Mouse (Mus musculus) MEL (cell line): ENCODE data around the gene Mapk1.
A peak's percentile ranks its signal among the peaks of the same experiment; 100 is the strongest.

Experiments used
- CTCF ChIP-seq, 3 experiments: IDR thresholded peaks in 2 of 3; conservative IDR thresholded peaks in 1 of 3; 2 replicates each; pipeline ENCODE4 v1.5.1; 2011 to 2012; ENCODE audit warnings: low read length in 3 of 3, low read depth in 2 of 3, mild to moderate bottlenecking in 2 of 3, improper control_type of control experiment in 1 of 3, inconsistent platforms in 1 of 3, mixed read lengths in 1 of 3, moderate library complexity in 1 of 3; ENCODE audit not compliant: control insufficient read depth in 1 of 3, insufficient read depth in 1 of 3, poor library complexity in 1 of 3, severe bottlenecking in 1 of 3
- EP300 ChIP-seq, 2 experiments: IDR thresholded peaks; 2 replicates each; pipeline ENCODE4 v1.6.1; 2011; ENCODE audit warnings: improper control_type of control experiment in 2 of 2, low read length in 2 of 2, low read depth in 1 of 2, mild to moderate bottlenecking in 1 of 2
- GATA1 ChIP-seq: IDR thresholded peaks from 2 replicates; pipeline ENCODE4 v1.6.1; 2011; ENCODE audit warnings: low read depth, low read length, improper control_type of control experiment
- NRF1 ChIP-seq: IDR thresholded peaks from 2 replicates; pipeline ENCODE4 v1.6.1; 2014; ENCODE audit warnings: low read depth, mild to moderate bottlenecking, inconsistent platforms, low read length, improper control_type of control experiment, moderate library complexity; ENCODE audit not compliant: poor library complexity, insufficient read depth, severe bottlenecking
- POLR2A ChIP-seq, 2 experiments: IDR thresholded peaks; 2 replicates each; pipeline ENCODE4 v1.6.1; 2011 to 2012; ENCODE audit warnings: low read length in 2 of 2, mild to moderate bottlenecking in 2 of 2, control low read depth in 1 of 2, improper control_type of control experiment in 1 of 2, low read depth in 1 of 2, moderate library complexity in 1 of 2; ENCODE audit not compliant: control insufficient read depth in 1 of 2, insufficient read depth in 1 of 2, poor library complexity in 1 of 2

DNA sequence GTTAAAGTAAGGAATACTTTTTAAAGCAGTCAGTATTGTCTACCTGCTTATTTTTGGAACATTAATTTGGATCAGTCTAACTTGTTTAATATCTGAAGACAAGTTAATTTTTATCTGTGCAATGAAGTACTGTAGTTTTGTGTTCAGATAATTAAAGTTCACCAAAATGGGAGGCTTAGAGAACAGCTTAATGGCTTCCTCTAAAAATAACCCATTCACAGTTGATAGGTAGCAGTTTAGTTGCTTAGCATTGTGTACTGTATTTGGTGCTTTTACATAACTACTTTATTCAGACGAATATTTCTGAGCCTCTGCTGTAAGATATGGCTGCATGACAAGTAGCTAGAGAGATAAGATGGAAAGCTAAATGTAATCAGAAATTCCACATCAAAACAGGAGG lies 23.9 kb downstream of the Mapk1 start:
- TF ChIP-seq CTCF (IDR thresholded peaks at IDR 0.05 in 2 of 3, conservative IDR thresholded peaks at IDR 0.05 in 1 of 3; ENCODE audit: control insufficient read depth in 1 of 3, insufficient read depth in 1 of 3, low read depth in 2 of 3, low read length in 3 of 3, poor library complexity in 1 of 3, severe bottlenecking in 1 of 3) (no peak), EP300 (IDR thresholded peaks at IDR 0.05; ENCODE audit: low read depth in 1 of 2, low read length in 2 of 2) (peak in 1 of 2 experiments; percentile 8; a peak in 1 of 4 replicates), GATA1 (no peak), POLR2A (IDR thresholded peaks at IDR 0.05; ENCODE audit: control insufficient read depth in 1 of 2, insufficient read depth in 1 of 2, low read depth in 1 of 2, low read length in 2 of 2, poor library complexity in 1 of 2) (no peak), NRF1 (no peak)
